Mouse (Mus musculus): ENCODE results near the gene Man1a.
A peak's percentile ranks its signal among the peaks of the same experiment; 100 is the strongest.

Gene Man1a

DNA sequence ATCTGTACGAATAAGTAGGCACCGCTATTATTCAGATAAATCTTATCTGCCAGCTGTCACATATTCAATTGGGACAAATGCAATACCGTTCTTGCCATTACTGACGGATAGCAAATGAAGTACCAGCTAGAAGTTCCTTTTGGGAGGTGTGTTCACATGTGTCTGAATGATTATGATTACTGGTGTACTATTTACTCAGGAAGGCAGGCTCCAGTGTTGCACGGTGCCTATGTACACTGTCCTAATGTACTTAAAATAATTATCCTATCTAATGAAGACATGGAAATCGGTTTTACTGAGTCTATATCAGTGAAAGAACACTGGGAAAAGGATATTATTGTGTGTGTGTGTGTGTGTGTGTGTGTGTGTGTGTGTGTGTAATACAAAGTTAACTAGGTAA, 160.7 kb downstream of the Man1a start:
- DNase-seq (ENCODE audit: low read depth, low spot score) = no peak

- DNase-seq (ENCODE audit: low read depth, low spot score) = peak; percentile 23
These were observed 161.3 kb downstream of the Man1a start for GRCm38 (mm10) chr10:53914974-53915609.

DNA sequence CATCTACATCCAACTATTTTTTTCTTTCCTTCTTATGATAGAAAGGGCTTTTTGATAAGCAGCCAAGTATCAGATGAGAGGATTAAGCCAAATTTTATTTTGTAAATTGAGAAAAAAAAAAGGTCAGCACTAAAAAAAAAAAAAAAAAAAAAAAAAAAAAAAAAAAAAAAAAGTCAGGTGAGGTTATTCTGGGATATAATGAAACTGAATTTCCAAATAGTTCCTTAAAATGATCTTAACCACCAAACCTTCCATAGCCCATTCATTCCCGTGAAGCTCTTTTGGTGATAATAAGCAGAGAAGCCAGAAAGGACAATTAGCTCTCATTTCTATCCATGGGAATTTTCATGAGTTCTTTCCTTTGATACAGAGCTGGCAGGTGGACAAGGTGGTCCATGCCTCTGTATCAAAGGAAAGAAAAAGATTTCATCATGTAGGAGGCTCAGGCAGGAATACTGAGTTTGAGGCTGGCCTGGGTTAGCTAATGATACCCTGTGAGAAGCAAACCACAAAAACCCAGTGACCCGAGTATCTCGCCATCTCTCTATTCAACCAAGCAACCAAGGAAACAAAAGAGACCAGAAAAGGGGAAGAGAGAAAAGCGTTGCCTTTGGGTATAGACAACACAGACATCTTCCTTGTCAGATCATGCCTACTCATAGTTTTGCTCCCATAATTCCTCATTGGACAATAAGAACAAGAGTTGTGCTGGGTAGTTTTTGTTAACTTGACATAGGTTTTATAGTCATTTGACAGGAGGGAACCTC, 162.7 kb downstream of the Man1a start:
- no peak for DNase-seq (ENCODE audit: low read depth, low spot score)

- DNase-seq (ENCODE audit: low read depth, low spot score) = no peak
These were observed 186.9 kb downstream of the Man1a start for GRCm38 (mm10) chr10:53889512-53889911.

DNA sequence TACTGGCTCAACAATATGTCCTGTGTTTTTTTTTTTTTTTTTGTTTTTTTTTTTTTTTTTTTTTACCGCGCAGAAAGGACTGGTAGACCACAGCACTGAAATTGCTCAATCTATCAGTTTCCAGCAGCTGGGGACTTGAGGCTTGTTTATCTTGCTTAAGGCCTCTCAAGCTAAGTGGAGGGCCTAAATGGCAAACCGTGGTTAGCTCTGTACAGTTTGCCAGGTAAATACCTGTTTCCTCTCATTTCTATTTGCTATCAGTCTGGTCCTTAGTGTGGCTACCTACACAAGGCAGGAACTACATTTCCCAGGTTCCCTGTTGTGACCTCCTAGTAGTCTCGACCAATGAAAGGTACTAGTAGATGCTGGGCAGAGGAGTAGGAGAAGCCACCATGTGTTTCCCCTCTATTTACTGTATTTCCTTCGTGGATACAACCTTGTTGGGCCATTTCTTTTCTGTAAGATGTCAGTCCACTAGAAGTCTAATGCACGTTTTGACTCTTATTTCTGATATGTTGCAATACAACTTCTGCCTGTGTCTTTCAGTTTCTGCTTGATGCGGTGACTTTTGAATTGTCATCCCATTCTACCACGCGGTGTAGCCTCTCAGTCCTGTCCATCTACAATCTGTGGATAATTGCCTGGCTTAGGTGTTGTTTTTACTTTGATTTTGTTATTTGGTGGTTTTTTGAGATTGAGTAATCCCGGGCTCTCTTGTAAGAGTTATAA, 187.9 kb downstream of the Man1a start:
- DNase-seq (ENCODE audit: low read depth, low spot score) = no peak

DNA sequence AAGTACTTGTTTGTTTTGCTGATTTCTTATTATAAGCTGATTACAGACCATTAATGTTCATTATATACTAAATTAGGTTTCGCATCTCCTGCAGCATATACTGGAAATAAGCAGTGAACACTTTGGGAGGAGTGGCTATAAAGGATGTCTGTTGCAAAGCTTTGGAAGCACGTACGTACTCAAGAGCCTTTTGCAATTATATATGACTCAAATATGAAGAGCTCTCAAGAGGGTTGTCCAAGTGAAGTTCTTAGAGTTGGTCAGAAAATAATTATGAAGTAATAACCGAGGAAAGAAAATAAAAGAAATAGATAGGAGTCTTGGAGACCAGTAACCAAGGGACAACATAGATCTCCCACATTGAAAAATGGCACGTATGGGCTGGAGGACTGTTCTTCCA, 189.9 kb downstream of the Man1a start:
- DNase-seq (ENCODE audit: low read depth, low spot score) = no peak

DNA sequence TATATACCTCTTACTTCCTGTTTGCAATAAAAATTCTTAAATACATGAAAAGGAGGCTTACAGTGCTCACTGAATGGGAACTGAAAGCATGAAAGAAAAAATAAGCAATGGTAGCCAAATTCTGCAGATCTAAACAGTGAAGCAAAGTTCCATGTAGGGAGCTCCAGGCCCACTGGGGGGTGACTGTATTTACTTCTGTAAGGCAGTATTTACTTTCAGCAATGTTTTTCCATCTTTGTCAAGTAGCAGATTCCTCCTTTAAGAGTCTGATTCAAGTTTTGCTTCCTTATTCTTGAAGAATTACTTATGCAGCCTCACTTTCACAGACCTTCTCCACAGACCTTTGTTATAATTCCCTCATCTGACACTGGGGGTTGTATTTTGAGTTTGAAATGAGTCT, 195.1 kb downstream of the Man1a start:
- DNase-seq (ENCODE audit: low read depth, low spot score) = no peak

- no peak for DNase-seq (ENCODE audit: low read depth, low spot score)
These were observed 200.5 kb downstream of the Man1a start for GRCm38 (mm10) chr10:53875896-53876295.

DNA sequence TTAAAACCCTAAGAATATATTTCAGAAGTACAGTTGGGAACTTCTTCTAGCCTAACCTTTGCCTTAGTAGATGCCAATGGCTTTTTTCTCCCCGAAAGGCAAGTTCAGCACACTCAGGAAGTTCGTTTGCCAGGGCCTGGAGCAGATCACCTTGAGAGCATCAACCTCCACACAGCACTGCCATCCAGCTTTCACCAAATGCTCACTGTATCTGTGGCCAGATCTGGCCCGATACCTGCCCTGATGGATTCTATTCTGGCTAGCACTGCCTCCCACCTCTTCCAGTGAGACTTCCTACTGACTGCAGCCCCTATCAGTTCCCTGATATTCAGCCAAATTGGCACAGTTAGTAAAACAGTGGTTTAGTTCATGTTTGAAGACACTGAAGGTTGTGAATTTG, 202.2 kb downstream of the Man1a start:
- DNase-seq (ENCODE audit: low read depth, low spot score) = no peak

GRCm38 (mm10) chr10:53863486-53864357, 212.7 kb downstream of the Man1a start:
- peak; percentile 56 for DNase-seq (ENCODE audit: low read depth, low spot score)

GRCm38 (mm10) chr10:53859879-53860278, 216.5 kb downstream of the Man1a start:
- DNase-seq (ENCODE audit: low read depth, low spot score) = no peak

- DNase-seq (ENCODE audit: low read depth, low spot score) = no peak
These were observed 217.2 kb downstream of the Man1a start for GRCm38 (mm10) chr10:53859224-53859623.

Measured in mesoderm, embryonic 11.5 days (tissue).